Mouse (Mus musculus) cerebellum, adult 8-10 months (tissue): ENCODE measurements around the gene Llgl1.
A peak's percentile ranks its signal among the peaks of the same experiment; 100 is the strongest.

Experiments used
- DNase-seq: peaks from one replicate; pipeline ENCODE4 v3.0.0; 2022

Llgl1 gene

GRCm38 (mm10) chr11:60699524-60700075 lies at the start of gene Llgl1:
Llgl1 (plus strand) TSS chr11:60699723.
- DNase-seq: peak; percentile 84

- DNase-seq: no peak
Measured at GRCm38 (mm10) chr11:60696165-60696564, 3.4 kb upstream of the Llgl1 start.

DNA sequence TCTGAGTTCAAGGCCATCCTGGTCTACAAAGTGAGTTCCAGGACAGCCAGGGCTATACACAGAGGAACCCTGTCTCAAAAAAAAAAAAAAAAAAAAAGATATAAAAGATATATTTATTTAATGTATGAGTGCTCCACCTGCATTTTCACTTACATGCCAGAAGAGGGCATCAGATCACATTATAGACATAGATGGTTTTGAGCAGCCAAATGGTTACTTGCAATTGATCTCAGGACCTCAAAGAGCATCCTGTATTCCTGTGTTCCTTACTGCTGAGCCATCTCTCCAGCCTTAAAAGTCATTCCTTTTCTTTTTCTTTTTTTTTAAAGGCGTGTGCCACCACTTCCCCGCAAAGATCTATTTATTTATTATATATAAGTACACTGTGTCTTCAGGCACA lies 2.0 kb upstream of the Llgl1 start:
- peak; percentile 9 for DNase-seq

DNA sequence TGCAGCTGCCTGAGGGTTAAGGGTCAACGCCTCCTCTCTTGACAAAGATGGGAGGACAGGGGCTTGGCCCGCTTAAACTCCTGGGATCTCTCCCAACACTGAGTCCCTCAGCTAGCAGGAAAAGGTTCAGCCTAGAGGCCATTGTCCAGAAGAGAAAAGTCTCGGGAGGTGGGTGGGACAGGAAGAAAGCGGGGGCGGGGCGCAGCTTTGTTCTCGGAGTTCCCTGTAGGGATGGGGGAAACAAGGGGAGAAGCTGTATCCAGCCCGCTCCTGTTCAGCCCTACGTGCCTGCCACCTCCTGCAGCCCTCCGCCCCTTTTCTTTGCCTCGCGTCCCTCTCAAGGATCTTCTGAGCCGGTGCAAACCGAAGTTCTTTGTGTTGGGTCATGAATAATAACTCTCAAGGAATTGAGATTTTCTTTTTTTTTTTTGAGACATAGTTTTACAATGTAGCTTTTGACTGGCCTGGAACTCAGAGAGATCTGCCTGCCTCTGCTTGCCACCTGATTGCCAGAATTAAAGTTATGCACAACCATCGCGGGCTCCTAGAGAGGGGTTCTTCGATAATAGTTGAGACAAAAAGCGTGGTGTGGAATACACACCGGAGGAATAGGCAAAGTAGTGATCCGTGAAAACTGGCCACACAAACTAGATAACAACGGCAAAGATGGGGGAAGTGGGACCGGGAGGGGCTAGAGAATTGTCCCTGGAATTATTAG lies 558 bp upstream of the Llgl1 start:
- DNase-seq: peak; percentile 41

DNA sequence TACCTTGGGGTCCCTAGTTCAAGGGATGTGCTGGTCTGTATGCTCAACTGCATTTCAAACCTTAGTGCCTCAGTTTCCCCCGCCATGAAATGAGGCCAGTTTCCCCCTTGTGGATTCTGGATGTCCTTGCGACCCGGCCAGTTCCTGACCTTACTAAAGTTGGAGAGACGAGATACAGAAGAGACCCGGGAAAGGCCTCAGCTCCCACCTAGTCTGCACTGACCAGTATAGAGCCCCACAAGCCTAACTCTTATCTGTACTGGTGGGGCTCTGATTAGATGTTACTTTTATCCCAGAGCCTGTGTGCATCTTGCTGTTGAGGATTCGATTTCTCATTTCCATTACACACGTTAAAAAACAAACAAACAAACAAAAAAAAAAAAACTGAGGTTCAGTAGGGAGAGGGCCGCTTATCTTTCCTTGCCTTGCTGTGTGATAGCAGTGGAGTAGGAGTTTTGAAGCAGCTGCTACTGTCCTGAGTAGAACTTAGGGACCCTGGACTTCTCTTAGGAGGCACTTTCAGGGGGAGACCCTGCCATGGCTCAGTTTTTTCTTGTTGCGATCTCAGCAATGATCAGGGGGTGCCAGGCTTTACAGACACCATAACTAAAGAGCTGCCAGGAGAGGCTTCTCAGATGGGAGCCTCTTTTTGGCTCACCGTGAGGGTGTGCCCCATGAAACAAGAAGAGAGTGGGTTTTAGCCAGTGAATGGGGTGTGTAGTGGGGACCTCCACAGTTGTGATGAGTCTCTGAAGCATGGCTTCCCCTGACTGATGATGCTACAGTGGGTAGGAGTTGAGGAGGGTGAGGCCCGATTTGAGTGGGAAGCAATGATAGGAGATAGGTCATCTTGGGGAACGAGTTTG lies 1.0 kb downstream of the Llgl1 start:
- DNase-seq: peak; percentile 22

- peak; percentile 24 for DNase-seq
Measured at GRCm38 (mm10) chr11:60701611-60702010, 2.1 kb downstream of the Llgl1 start.

DNA sequence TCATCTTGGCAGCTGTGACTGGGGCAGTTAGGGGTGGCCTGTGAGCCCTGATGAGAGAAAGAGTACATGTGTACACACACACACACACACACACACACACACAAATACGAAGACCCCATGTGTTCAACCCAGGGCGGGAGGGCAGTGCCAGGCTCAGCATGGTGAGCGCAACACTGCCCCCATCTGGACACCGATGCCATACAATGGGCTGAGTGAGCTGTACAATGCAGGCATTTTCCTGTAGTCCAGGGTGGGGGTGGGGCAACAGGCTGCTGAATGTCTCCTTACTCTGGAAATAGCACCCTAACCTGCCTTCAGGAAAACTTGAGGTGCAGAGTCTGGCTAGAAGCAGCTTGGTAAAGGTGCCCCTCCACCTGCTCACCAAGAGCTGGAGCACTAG lies 3.6 kb downstream of the Llgl1 start:
- DNase-seq: peak; percentile 61

- DNase-seq: peak; percentile 12
Measured at GRCm38 (mm10) chr11:60704023-60704880, 4.7 kb downstream of the Llgl1 start.

DNA sequence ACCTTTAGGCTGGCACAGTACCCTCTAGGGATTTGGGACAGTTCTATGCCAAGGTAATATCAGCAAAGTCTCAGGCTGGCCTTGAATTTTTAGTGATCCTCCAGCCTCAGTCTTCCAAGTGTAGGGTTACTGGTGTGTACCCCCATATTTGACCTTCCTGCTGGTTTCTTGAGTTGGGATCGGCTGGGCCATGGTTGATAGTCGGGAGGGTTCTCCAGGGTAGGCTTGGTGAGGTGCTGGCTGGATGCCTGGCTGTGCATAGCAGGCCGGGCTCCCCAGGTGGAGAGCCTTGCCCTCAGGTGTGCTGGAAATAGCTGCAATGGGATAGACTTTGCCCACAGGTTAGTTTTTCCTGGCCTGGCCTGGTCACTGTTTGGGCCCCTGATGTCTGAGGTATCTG lies 5.7 kb downstream of the Llgl1 start:
- no peak for DNase-seq

DNA sequence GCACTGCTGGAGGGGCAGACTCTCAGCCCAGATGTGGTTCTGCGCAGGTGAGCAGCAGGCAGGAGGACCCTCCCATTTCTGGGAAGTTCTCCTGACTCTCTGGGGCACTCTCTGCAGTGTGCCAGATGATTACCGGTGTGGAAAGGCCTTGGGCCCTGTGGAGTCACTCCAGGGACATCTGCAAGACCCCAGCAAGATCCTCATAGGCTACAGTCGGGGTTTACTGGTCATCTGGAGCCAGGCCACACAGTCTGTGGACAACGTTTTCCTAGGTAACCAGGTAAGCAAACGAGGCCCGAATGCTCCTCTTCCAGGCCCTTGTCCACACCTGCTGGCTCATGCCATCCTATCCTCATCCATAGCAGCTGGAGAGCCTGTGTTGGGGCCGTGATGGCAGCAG lies 6.6 kb downstream of the Llgl1 start:
- DNase-seq: peak; percentile 4

- peak; percentile 8 for DNase-seq
Measured at GRCm38 (mm10) chr11:60706696-60707480, 7.4 kb downstream of the Llgl1 start.

DNA sequence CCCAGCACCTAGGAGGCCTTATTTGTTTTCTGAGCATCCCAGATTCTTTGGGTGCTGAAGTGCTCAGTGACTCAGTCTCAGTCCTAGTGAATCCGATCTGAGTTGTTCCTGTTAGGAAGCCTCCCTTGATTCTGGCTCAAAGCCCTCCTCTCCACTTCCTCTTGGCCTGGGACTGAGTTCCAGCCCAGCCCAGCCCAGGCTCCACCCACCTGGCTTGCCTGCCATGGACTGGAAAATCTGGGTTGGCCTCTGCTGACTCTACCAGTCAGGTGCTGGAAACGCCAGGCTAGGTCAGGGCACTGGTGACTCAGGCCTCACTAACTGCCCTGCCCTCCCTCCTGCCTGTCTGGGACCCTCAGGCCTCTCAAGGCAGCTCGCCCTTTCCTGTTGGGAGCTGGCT lies 8.1 kb downstream of the Llgl1 start:
- DNase-seq: peak; percentile 20

DNA sequence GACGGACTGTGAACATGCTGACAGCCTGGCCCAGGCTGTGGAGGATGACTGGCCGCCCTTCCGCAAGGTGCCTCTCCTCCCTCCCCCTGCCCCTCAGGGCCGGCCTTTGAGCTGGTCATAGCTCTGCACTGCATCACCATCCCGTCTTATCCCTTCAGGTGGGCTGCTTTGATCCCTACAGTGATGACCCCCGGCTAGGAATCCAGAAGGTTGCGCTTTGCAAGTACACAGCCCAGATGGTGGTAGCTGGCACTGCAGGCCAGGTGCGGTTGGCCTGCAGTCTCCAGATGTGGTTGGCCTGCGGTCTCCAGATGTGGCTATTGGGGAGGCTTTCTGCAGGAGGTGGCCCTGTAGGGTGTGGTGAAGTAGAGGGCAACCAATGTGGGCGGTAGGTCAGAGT lies 9.1 kb downstream of the Llgl1 start:
- DNase-seq: peak; percentile 2

DNA sequence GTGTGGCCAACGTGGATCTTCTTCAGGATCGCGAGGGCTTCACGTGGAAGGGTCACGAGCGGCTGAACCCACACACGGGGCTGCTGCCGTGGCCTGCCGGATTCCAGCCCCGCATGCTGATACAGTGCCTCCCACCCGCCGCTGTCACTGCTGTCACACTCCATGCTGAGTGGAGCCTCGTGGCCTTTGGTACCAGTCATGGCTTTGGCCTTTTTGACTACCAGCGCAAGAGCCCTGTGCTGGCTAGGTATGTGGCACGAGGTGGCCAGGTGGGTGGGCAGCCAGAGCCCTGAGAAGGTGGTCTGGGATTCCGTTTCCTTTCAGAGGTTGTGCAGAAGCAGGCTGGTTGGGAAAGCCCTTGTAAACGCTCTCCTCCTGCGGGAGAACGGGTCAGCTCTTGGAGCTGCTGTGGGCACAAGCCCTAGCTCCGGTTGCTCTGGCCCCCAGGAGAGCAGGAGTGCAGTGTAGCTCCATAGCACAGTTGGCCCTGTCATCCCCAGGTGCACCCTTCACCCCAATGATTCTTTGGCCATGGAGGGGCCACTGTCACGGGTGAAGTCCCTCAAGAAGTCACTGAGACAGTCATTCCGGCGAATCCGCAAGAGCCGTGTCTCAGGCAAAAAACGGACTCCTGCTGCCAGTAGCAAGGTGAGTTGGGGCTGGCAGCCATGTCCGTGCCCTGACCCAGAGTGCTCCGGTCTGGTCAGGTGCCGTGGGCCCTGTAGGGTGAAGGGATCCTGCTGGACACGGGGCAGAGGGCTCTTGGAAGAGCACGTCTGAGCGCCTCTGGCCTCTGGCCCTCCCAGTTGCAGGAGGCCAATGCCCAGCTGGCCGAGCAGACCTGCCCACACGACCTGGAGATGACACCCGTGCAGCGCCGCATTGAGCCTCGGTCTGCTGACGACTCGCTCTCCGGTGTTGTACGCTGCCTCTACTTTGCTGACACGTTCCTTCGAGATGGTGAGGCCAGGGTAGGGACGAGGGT lies 10.2 kb downstream of the Llgl1 start:
- peak; percentile 3 for DNase-seq

DNA sequence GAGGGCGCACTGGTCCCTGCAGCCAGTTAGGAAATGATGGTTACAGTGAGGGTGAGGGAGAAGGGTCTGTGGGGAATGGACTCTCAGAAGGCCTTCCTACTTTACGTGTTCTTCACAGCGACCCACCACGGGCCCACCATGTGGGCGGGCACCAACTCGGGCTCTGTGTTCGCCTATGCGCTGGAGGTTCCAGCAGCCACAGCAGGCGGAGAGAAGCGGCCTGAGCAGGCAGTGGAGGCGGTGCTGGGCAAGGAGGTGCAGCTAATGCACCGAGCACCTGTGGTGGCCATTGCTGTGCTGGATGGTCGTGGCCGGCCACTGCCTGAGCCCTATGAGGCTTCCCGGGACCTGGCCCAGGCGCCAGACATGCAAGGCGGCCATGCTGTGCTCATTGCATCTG lies 11.7 kb downstream of the Llgl1 start:
- DNase-seq: no peak

- no peak for DNase-seq
Measured at GRCm38 (mm10) chr11:60712040-60712439, 12.5 kb downstream of the Llgl1 start.

GRCm38 (mm10) chr11:60712639-60713255 lies 13.2 kb downstream of the Llgl1 start:
- DNase-seq: no peak

DNA sequence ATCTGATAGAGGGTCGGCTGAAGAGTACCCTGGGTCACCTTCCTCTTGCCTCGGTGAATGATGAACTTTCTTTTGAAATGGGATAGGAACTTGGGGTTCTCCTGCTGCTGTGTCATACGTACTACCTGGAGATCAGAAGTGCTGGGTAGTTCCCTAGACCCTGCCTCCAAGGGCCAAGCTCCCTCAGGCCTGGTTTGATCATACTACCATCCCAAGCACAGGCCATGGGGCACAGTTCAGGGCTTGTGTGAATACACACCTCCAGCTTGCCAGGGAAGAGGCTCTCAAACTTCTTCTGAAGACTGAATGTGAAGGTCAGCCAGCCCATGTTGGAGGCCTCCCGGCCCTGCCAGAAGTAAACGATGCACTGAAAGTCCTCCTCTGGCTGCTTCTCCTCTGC lies 16.3 kb downstream of the Llgl1 start:
- no peak for DNase-seq

- DNase-seq: no peak
Measured at GRCm38 (mm10) chr11:60719263-60719662, 19.7 kb downstream of the Llgl1 start.
